Mouse (Mus musculus): ENCODE results near the gene Pgr15l. TPM values are rescaled to one million over a fixed set of nuclear protein-coding genes. Genes with fewer than 3 reads are reported as not detected.

The Pgr15l gene
- not detected in 2 replicates for polyA plus RNA-seq (2015; fragmentation: Nextera tagmentation; extraction: Ambion mirVana)

DNA sequence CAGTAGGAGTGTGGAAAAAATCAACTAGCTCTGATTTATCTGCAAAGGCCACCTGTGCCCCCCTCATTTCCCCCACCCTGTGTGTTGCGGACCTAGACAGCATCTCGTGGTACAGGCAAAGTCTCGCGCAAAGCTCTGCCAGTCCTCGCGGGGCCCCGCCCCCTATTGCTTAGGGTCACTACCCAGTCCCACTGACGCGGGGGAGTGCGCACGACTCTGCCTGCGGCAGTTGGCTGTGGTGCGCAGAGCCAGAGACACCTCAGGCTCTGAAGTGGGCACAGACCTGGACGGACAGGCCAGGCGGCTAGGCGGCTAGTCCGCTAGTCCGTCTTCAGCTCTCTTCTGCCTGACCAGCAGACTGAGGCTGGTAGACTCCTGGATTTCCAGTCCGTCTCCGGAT, at the start of gene Pgr15l:
Gene Pgr15l (plus strand): TSS at position 228 of the 400 bp plus-strand sequence.
- Histone ChIP-seq H3K36me3 (ENCODE audit: insufficient read depth, low read length) (no peaks in the 10 kb centered on the region), H3K4me2 (replicated peaks; ENCODE audit: low read depth, low read length) (0 out of 2 replicates have a peak within 1 kb of the TSS, but pooled peaks have one; percentile 0), H3K27me3 (ENCODE audit: insufficient read depth, low read length) (peaks cover 24% of the 10 kb centered on the region), H3K9me3 (ENCODE audit: low read length) (no peaks in the 10 kb centered on the region), H3K27ac (ENCODE audit: low read length) (no peak within 1 kb of the TSS), H3K4me3 (ENCODE audit: low read length) (no peak within 1 kb of the TSS; the same call in 1 of the 2 replicates), H3K9ac (replicated peaks; ENCODE audit: low read length) (no peak within 1 kb of the TSS), H3K4me1 (ENCODE audit: insufficient read depth, low read length) (no peaks in the 10 kb centered on the region)
- peak; percentile 49; the same call in 1 of the 2 replicates for ATAC-seq (ENCODE audit: low FRiP score, low TSS enrichment)
- 33% methylated on average over 17 of the region's 20 CpGs for WGBS

DNA sequence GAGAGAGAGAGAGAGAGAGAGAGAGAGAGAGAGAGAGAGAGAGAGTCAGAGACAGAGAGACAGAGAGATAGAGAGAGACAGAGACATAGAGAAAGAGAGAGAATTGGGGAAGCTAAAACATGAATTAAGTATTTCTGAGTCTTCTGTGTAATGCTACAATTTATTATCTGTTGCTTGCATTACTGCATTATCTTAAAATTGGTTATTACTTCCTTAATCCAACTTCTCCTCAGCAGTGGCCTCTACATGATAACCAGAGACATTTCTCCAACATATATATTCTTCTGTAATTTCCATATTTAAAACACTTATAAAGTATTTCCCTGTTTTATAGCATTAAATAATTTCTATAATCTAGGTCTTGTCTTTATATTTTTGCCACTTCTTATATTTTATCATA, 44.9 kb upstream of the Pgr15l start:
- no peak overlapping the region for H3K9ac ChIP-seq (replicated peaks; ENCODE audit: low read length)
- H3K27me3 ChIP-seq (ENCODE audit: insufficient read depth, low read length): no peaks in the 10 kb centered on the region; the same call in 1 of the 2 replicates
- H3K36me3 ChIP-seq (ENCODE audit: insufficient read depth, low read length): no peaks in the 10 kb centered on the region
- no peaks in the 10 kb centered on the region for H3K9me3 ChIP-seq (ENCODE audit: low read length)
- H3K27ac ChIP-seq (ENCODE audit: low read length): no peak overlapping the region
- no peak for ATAC-seq (ENCODE audit: low FRiP score, low TSS enrichment)
- no peak overlapping the region for H3K4me2 ChIP-seq (replicated peaks; ENCODE audit: low read depth, low read length)
- no peak overlapping the region for H3K4me3 ChIP-seq (ENCODE audit: low read length)
- H3K4me1 ChIP-seq (ENCODE audit: insufficient read depth, low read length): no peaks in the 10 kb centered on the region

GRCm38 (mm10) chrX:97069816-97070215, 2.6 kb upstream of the Pgr15l start:
- H3K4me1 ChIP-seq (ENCODE audit: insufficient read depth, low read length): no peaks in the 10 kb centered on the region
- ATAC-seq (ENCODE audit: low FRiP score, low TSS enrichment): peak; percentile 94

More at GRCm38 (mm10) chrX:97069816-97070215, 2.6 kb upstream of the Pgr15l start:
- no peaks in the 10 kb centered on the region for H3K36me3 ChIP-seq (ENCODE audit: insufficient read depth, low read length)
- H3K27me3 ChIP-seq (ENCODE audit: insufficient read depth, low read length): peaks cover 25% of the 10 kb centered on the region
- WGBS: 19% methylated on average over 11 of the region's 11 CpGs
- no peak overlapping the region for H3K9ac ChIP-seq (replicated peaks; ENCODE audit: low read length)
- no peak overlapping the region for H3K4me3 ChIP-seq (ENCODE audit: low read length)
- H3K27ac ChIP-seq (ENCODE audit: low read length): no peak overlapping the region
- no peaks in the 10 kb centered on the region for H3K9me3 ChIP-seq (ENCODE audit: low read length)
- peak overlapping the region; percentile 23; the same call in 1 of the 2 replicates for H3K4me2 ChIP-seq (replicated peaks; ENCODE audit: low read depth, low read length)
